Mouse (Mus musculus) adrenal gland, adult 2 months (tissue): ENCODE measurements around the gene Ttc37. TPM values are rescaled to one million over a fixed set of nuclear protein-coding genes. Genes with fewer than 3 reads are reported as not detected.

Experiments
- DNase-seq: peaks from one replicate; pipeline ENCODE4 v3.0.0; 2021
- polyA plus RNA-seq: library from polyadenylated mRNA; depleted of rRNA; stranded (reverse); fragments of >200 nt; gene quantifications from 2 replicates; pipeline ENCODE4 v1.2.3, GENCODE M21; 2012; rRNA removed
- total RNA-seq, 2 experiments: library from RNA; stranded (reverse); gene quantifications; 2 replicates each; pipeline ENCODE4 v1.2.3; 2021

Gene Ttc37
- total and polyA plus RNA-seq, 3 experiments: 8.1 to 29.8 (median 27.9) TPM

GRCm38 (mm10) chr13:76157508-76157907 is 59.0 kb downstream of the Ttc37 start:
- no peak for DNase-seq

GRCm38 (mm10) chr13:76160587-76160986 is 62.1 kb downstream of the Ttc37 start:
- DNase-seq: no peak

GRCm38 (mm10) chr13:76174297-76174696 is 75.8 kb downstream of the Ttc37 start:
- no peak for DNase-seq

GRCm38 (mm10) chr13:76178700-76179099 is 80.2 kb downstream of the Ttc37 start:
- DNase-seq: no peak

GRCm38 (mm10) chr13:76187651-76188050 is 89.1 kb downstream of the Ttc37 start:
- no peak for DNase-seq

- no peak for DNase-seq
Measured at GRCm38 (mm10) chr13:76189190-76189589, 90.7 kb downstream of the Ttc37 start.

- no peak for DNase-seq
Measured at GRCm38 (mm10) chr13:76190273-76190672, 91.7 kb downstream of the Ttc37 start.

- no peak for DNase-seq
Measured at GRCm38 (mm10) chr13:76194937-76195336, 96.4 kb downstream of the Ttc37 start.

GRCm38 (mm10) chr13:76195431-76196138 is 97.1 kb downstream of the Ttc37 start:
- no peak for DNase-seq

- DNase-seq: no peak
Measured at GRCm38 (mm10) chr13:76197297-76197848, 98.8 kb downstream of the Ttc37 start.

GRCm38 (mm10) chr13:76199943-76200342 is 101.4 kb downstream of the Ttc37 start:
- no peak for DNase-seq

- DNase-seq: no peak
Measured at GRCm38 (mm10) chr13:76214928-76215327, 116.4 kb downstream of the Ttc37 start.

GRCm38 (mm10) chr13:76215397-76215796 is 116.9 kb downstream of the Ttc37 start:
- no peak for DNase-seq

Other genes starting within 250 kb of the Ttc37 start
- 10 to 100 TPM in 1 of 2 experiments, 1 to 10 TPM in 1; 3.6 to 11.8 TPM for gene Rhobtb3, start 154.8 kb upstream of the Ttc37 start, total RNA-seq
- gene Rhobtb3, start 154.8 kb upstream of the Ttc37 start, polyA plus RNA-seq: 5.8 and 8.8 TPM in 2 replicates
- not detected for gene Spata9, start 131.6 kb upstream of the Ttc37 start, total RNA-seq
- gene Spata9, start 131.6 kb upstream of the Ttc37 start, polyA plus RNA-seq: not detected in 2 replicates
- gene Rfesd, start 80.0 kb upstream of the Ttc37 start, total RNA-seq: 10 to 100 TPM; 17.8 to 25.7 TPM
- gene Rfesd, start 80.0 kb upstream of the Ttc37 start, polyA plus RNA-seq: 5.9 and 6.3 TPM in 2 replicates
- gene Gpr150, start 41.7 kb upstream of the Ttc37 start, total RNA-seq: under 1 TPM in 1 of 2 experiments, not detected in 1; 0.14 TPM
- gene Gpr150, start 41.7 kb upstream of the Ttc37 start, polyA plus RNA-seq: 0.09 and 0.10 TPM in 2 replicates
- gene Arsk, start 74 bp upstream of the Ttc37 start, total RNA-seq: 10 to 100 TPM; 12.1 to 12.3 TPM
- 2.9 and 3.4 TPM in 2 replicates for gene Arsk, start 74 bp upstream of the Ttc37 start, polyA plus RNA-seq
- gene Fam81b, start 206.3 kb downstream of the Ttc37 start, total RNA-seq: not detected
- not detected in 2 replicates for gene Fam81b, start 206.3 kb downstream of the Ttc37 start, polyA plus RNA-seq